Mouse (Mus musculus): Measurements from ENCODE around the gene BC048403.

Gene BC048403

DNA sequence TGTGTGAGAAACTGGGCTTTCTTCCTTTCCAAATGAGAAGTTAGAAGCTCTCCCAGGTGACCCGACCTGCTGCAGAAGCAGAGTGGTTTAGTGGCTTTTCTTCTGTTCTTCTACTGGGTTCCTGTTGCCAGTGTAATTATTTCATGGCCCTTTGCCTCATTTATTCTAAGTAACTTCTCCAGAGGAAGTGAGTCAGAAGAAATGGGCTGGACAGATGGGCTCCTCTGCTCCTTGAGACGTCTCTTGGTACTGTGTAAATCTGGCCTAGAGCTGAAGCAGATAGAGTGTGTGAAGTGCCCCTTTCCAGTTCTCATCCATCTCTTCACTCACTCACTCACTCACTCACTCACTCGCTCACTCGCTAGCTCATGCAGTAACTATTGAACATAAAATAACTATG is 16.9 kb downstream of the BC048403 start:
- no peak for DNase-seq (ENCODE audit: extremely low read depth, low read depth)

GRCm38 (mm10) chr10:121759095-121759494 is 19.4 kb downstream of the BC048403 start:
- no peak for DNase-seq (ENCODE audit: extremely low read depth, low read depth)

- no peak for DNase-seq (ENCODE audit: extremely low read depth, low read depth)
Measured at GRCm38 (mm10) chr10:121762141-121762540, 22.4 kb downstream of the BC048403 start.

DNA sequence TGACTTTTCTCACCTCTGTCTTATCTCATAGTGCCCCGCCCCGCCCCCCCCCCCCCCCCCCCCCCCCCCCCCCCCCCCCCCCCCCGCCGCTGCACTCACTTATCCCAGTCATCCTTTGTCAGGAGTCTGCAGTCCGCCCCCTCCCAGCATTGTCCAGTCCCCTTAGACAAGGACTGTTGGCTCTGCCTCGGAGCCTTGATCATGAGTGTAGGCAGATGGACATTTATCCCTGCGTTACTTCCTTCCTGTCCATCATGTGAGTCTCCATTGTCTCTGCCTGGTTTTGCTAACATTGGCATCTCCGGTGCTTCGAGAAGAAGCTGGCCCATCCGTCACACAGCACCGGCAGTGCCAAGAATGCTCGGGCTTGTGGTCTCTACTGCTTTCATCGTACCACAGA is 23.5 kb downstream of the BC048403 start:
- DNase-seq (ENCODE audit: extremely low read depth, low read depth), result no peak

DNA sequence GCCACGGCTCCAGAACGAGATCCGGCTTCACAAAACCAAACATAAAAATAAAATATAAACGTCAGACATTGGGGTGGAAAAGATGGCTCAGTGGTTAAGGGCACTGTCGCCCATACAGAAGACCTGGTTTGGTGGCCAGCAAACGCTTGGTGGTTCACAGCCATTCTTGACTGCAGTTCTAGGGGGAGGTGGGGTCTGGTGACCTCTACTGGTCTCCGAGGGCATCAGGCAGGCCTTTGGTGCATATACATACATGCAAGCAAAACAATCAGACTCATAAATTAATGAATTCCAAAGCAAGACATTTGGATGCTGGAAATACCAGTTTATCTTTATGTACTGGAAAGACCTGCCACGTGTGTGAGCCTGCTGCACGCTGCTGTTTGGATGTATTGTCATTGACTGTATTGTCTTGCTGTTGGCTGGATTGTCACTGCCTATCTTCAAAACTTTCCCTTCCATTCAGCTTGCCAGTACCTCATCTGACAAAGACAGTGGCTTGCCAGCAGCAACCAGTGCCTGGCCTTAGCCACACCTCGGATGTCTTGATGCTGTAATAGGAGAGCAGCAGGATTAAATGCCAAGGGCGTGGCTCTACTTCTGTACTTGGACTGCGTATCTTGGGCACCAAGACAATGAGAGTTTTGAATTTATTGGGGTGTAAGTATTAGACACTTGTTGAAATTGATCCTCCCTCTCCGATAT is 24.9 kb downstream of the BC048403 start:
- no peak for DNase-seq (ENCODE audit: extremely low read depth, low read depth)

DNA sequence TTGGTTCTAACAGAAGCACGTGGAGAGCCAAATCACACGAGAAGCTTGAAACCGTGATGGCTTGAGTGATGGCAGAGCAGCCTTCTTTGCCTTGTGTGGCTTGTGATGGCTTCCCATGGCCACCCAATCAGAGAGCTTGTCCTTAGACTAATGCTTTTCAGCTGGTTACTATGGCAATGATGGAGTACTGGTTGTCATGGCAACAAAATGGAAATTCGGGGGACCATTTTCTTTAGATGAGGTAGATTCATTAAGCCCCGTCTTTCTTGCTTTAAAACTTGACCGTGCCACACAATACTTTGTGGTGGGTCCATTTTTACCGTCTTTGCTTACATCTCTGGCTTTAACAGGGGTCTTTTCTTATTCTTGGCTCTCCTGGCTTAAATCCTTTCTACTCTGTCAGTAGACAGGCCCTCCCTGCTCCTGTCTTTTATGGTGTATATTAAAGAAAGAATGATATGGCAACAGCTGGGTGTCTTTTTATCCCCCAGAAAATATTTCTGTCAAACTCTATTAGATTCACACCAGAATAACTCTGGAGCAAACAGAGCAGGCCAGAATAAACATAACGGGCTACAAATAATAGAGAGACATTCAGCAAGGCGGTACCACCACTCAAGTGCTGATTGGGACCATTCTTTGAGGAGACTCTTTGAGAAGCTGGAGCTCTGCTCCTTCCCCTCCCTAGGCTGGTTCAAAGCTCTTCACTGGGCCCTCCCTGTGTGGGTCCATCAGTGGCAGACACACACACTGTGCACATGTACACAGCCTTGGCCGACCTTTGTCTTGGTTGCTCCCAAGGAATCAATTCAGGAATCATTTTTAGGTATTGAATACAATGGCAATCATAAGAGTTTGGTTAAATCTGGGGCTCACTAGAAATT is 25.7 kb downstream of the BC048403 start:
- no peak for DNase-seq (ENCODE audit: extremely low read depth, low read depth)

- peak; percentile 33 for DNase-seq (ENCODE audit: extremely low read depth, low read depth)
Measured at GRCm38 (mm10) chr10:121767295-121767694, 27.6 kb downstream of the BC048403 start.

- no peak for DNase-seq (ENCODE audit: extremely low read depth, low read depth)
Measured at GRCm38 (mm10) chr10:121769711-121770110, 30.0 kb downstream of the BC048403 start.

DNA sequence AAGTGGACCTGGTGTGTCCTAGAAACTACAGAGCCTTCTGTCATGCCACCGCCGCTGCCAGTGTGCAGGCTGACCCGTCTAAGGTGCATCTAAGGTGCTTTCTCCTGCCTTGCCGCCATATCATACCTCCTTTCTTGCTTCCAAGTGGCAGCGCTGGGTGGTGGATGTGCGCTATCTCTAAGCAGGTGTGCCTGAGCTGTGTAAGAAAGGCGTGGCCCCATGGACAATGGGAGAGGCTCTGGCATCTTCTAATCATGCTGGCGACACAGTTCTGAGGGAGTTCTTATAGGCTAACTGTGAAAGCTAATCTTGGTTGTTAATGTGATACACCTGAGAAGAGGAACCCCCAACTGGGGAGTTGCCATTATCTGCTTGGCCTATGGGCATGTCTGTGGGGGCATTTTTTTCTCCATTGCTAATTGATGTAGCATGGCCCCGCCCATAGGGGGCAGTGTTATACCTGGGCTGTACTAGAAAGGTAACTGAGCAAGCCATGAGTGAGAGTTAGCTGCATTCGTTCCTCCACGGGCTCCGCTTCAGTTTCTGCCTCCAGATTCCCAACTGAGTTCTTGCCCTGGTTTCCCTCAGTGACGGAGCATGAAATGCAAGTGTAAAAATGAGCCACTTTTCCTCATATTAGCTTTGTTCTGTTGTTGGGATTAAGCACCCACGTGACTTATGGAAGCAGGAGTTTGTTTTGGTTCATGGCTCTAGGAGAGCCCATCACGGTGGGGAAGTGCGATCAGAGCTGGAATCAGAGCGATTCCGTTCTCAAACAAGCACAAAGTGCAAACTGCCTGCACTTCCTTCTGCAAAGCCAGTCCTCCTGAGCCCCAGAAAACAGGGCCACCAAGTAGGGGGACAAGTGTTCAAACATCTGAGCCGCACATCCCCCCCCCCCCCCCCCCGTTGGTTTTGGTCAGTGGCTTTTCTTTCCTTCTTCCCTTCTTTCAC is 31.2 kb downstream of the BC048403 start:
- DNase-seq (ENCODE audit: extremely low read depth, low read depth), result no peak

- DNase-seq (ENCODE audit: extremely low read depth, low read depth), result no peak
Measured at GRCm38 (mm10) chr10:121773813-121774212, 34.1 kb downstream of the BC048403 start.

GRCm38 (mm10) chr10:121775990-121776389 is 36.3 kb downstream of the BC048403 start:
- DNase-seq (ENCODE audit: extremely low read depth, low read depth), result no peak

- peak; percentile 26 for DNase-seq (ENCODE audit: extremely low read depth, low read depth)
Measured at GRCm38 (mm10) chr10:121781159-121781558, 41.4 kb downstream of the BC048403 start.

DNA sequence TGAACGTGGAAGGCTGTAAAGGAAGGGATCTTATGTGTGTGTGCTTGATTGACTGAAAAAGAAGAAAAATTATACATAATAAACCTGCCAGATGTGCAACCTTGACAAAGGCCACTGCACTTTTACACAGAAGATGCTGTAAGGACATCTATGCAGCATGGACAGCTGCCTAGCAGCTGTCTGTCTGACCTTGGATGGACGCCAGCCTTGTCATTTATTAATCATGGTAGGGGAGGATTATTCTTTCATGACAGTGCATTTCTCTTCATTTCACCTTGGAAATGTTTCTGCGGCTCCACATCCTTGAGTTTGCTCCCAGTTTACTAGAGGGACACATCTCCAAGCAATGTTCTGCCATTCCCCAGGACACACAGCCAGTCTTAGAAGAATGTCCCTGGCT is 48.8 kb downstream of the BC048403 start:
- no peak for DNase-seq (ENCODE audit: extremely low read depth, low read depth)

GRCm38 (mm10) chr10:121790078-121790477 is 50.3 kb downstream of the BC048403 start:
- no peak for DNase-seq (ENCODE audit: extremely low read depth, low read depth)

- no peak for DNase-seq (ENCODE audit: extremely low read depth, low read depth)
Measured at GRCm38 (mm10) chr10:121792661-121793060, 52.9 kb downstream of the BC048403 start.

GRCm38 (mm10) chr10:121794486-121794885 is 54.7 kb downstream of the BC048403 start:
- no peak for DNase-seq (ENCODE audit: extremely low read depth, low read depth)

- DNase-seq (ENCODE audit: extremely low read depth, low read depth), result peak; percentile 87
Measured at GRCm38 (mm10) chr10:121796027-121796802, 56.5 kb downstream of the BC048403 start.

DNA sequence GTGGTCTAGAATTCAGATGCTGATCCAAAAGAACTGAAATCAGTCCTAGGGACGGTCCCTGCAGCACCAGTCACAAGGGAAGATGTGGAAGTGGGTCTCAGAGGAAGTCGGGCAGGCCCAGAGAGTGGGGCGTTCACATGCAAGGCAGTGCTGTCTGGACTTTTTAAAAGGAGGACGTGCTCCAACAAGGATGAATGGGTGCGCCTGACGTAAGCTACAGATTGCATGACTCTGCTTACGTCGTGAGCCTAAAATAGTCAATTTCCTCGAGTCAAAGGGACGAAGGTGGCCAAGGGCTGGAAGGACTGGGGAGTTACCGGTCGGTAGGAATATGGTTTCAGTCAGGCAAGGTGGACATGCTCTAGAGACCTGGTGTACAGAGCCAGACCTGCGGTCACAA is 60.3 kb downstream of the BC048403 start:
- no peak for DNase-seq (ENCODE audit: extremely low read depth, low read depth)
